Mouse (Mus musculus): Measurements from ENCODE around the gene Zdhhc3. TPM values are rescaled to one million over a fixed set of nuclear protein-coding genes. Genes with fewer than 3 reads are reported as not detected.

Zdhhc3 gene
- total RNA-seq (2023), result 10 to 100 TPM; 40.2 to 52.0 TPM

GRCm38 (mm10) chr9:123112805-123113521, at the start of gene Zdhhc3, which contains the start of gene Exosc7:
Gene Zdhhc3 (minus strand): TSS chr9:123113205.
Gene Exosc7 (plus strand): TSS chr9:123113215.

DNA sequence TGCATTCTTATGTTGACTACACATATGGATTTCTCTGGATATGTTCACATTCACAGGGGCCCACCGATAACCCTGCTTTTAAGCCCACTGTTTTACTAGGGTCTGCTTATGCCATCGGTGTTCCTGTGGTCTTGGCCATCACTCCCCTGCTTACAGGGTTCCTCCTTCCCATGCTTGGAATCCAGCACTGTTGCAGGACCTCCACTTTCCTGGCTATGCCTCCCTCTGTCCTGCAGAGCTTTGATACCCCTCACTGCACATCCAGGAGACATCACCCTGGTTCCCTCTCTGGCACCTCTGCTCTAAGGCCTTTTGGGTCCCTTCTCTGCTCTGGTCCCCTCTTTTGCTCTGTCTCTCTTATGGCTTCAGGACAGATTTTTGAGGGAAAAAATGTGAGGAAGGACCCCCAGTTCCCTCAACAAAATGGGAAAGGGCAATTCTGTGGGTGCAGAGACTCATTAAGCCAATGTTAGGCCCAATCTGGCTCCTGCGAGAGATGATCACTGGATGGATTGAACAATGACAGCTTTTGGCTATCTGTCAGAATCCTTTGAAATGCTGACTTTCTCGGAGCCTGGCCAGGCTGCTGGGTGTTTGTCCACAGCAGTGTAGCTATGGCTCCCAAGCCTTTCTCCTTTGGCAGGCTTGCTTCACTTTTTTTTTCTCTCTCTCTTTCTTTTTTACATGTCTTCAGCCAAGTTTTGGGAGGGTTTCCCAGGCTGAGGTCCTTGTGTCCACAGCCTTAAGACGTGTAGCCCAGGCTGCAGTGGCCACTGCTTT, 37.4 kb upstream of the Zdhhc3 start, which contains the start of gene Clec3b:
TSS of gene Clec3b (plus strand) at position 706 of the 780 bp plus-strand sequence.

GRCm38 (mm10) chr9:123034426-123034825, 78.6 kb downstream of the Zdhhc3 start, which contains the start of gene Tgm4:
Gene Tgm4 (plus strand): TSS chr9:123034726.

GRCm38 (mm10) chr9:123020995-123021631, 91.9 kb downstream of the Zdhhc3 start, which contains the start of gene Tmem42:
Gene Tmem42 (plus strand): TSS chr9:123021326.

Other genes starting within 250 kb of the Zdhhc3 start
- gene Zfp445, start 247.2 kb downstream of the Zdhhc3 start, total RNA-seq (2023), result 100 to 1,000 TPM; 142 to 152 TPM
- gene Zkscan7, start 227.5 kb downstream of the Zdhhc3 start, total RNA-seq (2023), result 1 to 10 TPM; 3.9 to 6.3 TPM
- not detected for gene Zfp105, start 190.1 kb downstream of the Zdhhc3 start, total RNA-seq (2023)
- gene 1110059G10Rik, start 162.2 kb downstream of the Zdhhc3 start, total RNA-seq (2023), result 10 to 100 TPM; 44.6 to 48.4 TPM
- gene Kif15, start 162.2 kb downstream of the Zdhhc3 start, total RNA-seq (2023), result 1 to 10 TPM; 4.1 to 5.6 TPM
- 10 to 100 TPM; 14.2 to 19.4 TPM for gene Tmem42, start 91.9 kb downstream of the Zdhhc3 start, total RNA-seq (2023)
- gene Tgm4, start 78.5 kb downstream of the Zdhhc3 start, total RNA-seq (2023), result 1 to 10 TPM in 1 of 2 experiments, not detected in 1; 1.2 TPM
- gene Exosc7, start within 50 bp of the Zdhhc3 start, total RNA-seq (2023), result 10 to 100 TPM; 40.5 to 45.0 TPM
- gene Clec3b, start 37.7 kb upstream of the Zdhhc3 start, total RNA-seq (2023), result not detected
- gene Cdcp1, start 102.8 kb upstream of the Zdhhc3 start, total RNA-seq (2023), result under 1 TPM in 1 of 2 experiments, not detected in 1; 0.15 TPM
- not detected for gene Tmem158, start 147.6 kb upstream of the Zdhhc3 start, total RNA-seq (2023)